Mouse (Mus musculus): ENCODE measurements around the gene Fnip2.
A peak's percentile ranks its signal among the peaks of the same experiment; 100 is the strongest.
"Not testable (repeated sequence)": the region's sequence is repeated elsewhere in the genome, so short reads cannot be mapped to it uniquely, and the experiment has no call there.

The Fnip2 gene

DNA sequence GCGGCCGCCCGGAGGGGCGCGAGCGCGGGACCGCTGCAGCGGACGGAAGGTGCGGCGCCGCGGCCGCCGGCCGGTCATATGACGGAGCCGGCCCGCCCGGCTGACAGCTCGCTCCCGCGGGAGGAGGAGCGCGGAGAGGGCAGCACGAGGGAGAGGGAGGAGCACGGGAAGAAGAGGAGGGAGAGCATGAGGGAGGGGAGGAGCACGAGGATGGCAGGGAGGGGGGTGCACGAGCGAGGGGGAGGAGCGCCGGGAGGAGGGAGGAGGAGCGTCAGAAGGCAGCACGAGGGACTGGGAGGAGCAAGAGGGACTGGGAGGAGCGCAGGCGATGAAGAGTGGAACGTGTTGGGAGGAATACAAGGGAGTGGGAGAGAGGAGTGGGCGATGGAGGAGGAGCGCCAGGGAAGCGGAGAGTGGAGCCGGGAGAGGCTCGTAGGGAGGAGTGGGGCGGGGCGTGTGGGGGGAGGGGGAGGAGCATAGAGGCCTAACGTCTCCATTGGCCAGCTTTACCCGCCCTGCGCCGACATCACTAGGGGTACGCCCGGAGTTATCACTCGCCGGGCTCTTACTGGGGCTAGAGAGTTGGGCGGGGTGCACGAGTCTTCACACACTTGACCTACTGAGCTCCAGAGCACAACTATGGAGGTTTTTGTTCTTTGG is at the start of gene Fnip2:
Gene Fnip2, minus strand, starts transcription at position 94 of the 660 bp plus-strand sequence.
- peak; percentile 83 to 88 for DNase-seq (ENCODE audit: low spot score in 2 of 2)

DNA sequence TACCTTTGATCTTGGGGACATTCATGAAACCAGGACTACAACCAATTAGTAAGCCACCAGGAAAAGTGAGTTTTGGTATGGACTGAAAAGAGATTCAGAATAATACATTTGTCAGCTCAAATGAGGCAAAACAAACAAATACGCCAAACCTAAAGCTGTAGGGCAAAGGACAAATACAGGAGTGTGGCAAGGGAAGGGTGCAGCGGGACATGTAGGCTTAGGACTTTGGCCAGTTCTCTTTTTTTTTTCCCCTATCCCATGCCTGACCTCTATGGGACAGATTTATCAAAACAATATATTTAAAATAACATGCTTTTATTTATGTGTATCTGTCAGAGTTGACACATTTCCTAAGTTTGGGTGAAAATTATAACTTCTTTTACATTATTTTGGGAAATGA is 42.3 kb upstream of the Fnip2 start:
- DNase-seq (ENCODE audit: low spot score in 2 of 2): no peak

DNA sequence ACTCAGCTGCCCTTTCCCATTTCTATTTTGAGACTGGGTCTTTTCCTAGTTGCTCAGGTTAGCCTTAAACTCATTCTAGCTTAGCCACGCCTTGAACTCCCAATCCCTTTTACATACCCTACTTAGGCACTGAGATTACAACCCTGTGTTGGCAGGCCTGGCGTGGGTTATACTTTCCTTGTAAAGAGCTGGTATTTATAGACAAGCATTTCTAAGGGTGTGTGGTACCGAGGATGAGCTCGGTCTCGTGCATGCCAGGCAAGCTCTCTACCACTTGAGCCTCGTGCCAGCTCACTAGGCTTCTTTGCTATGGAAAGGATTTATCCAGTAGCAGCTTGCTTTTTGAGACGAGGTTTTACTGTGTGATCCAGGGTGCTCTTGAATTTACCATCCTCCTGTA is 27.9 kb upstream of the Fnip2 start:
- DNase-seq (ENCODE audit: low spot score in 2 of 2): no peak

DNA sequence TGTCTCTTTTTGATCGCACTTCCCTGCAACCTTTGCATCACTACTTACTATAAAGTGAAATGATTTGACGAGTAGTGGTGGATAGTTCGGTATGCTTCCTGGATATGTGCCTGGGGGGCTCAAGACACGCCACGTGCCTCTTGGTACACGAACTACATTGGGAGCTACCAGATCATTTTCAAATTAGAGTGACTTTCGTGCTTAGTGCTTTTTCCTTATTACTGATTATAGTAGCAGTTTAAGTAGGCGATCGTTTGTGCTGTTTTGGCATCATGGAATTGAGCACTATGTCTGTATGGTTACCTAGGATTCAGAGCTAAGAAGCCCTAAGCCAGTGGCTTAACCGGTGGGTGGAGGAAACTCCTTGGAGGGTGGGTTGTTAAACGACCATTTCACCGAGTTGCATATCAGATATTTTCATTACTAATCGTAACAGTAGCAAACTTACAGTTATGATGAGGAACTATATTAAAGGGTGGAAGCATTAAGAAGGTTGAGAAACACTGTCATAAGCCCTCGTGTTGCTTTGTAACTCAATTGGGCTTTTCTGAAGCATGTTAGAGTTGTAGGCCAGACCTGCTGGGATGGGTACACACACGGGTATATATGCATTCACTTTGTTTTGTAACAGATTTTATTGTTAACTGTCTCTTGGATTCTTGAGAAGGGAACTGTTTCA is 24.3 kb upstream of the Fnip2 start:
- DNase-seq (ENCODE audit: low spot score in 2 of 2): no peak

DNA sequence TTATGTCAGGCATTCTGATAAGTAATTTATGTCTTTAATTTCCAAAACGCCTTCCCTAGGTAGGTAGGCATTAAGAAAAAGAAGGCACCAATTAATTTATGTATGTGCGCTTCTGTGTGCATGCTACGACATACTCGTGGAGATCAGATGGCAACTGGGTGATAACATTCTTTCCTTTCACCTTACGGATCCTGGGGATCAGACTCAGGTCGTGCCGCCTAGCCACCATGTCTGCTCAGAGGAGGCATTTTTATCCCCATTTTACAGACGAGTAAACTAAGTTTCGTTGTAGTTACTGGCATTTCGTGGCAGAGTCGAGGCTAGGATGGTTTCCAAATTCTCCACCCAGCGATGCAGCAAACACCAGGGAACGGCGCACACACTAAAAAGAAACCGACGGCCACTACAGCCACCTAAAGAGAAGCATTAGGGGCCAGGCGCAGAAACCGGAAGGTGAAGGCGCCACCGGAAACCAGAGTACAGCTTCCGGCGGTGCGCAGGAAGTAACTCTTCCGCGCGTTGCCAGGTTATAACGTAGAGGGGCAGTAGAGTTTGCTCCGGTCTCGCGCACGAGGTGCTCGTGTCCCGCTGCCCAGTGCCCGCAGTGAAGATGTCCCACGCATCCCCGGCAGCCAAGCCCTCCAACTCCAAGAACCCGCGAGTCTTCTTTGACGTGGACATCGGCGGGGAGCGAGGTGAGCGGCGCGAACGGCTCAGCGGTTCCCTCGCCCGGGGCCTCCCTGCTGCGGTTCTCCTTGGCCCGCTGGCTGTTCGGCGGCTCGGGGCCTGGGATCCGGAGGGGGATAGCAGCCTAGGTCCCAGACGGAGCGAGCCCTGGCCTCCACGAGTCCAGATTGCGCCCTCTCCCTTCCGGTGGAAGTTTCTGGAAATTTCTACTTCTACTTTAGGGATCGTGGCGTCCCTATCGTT is 23.5 kb upstream of the Fnip2 start, which contains the start of gene Ppid:
Gene Ppid, plus strand, starts transcription at position 480 of the 930 bp plus-strand sequence.
- DNase-seq (ENCODE audit: low spot score in 2 of 2): peak; percentile 53 to 75

DNA sequence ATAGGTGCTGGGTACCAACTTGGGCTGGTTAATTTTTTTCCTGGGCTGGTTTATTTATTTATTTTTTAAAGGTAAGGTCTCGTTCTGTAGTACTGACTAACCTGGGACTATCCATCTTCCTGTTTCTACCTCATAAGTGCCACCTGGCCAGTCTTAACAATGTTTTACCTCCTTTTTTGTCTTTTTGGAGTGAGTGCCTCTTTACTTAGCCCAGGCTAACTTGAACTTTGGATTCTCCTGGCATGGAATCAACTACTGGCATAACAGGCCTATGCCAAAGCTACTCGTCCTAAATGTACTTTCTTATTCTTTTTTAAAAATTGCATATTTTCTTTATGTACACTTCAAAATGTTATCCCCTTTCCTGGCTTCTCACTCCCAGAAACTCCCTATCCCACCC is 22.1 kb upstream of the Fnip2 start:
- no peak for DNase-seq (ENCODE audit: low spot score in 2 of 2)

DNA sequence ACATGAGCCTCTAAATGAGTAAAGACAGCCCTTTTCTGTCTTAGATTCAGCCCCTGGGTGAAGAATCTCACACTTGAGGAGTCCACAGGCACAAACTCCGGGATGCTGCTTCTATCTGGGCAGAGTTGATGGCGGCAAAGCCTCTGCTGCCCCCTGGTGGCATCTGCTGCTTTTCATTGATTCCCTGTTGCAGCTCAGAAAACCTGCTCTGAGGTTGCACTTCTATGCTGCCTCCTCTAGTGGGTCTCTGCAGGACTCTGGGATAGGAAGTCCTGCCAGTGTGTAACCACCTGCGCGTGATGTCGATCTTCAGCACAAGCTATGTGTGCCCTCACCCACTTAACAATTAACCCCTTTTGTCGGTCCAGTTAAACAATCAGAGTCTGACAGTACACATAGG is 19.2 kb upstream of the Fnip2 start:
- DNase-seq (ENCODE audit: low spot score in 2 of 2): peak; percentile 86 to 88

DNA sequence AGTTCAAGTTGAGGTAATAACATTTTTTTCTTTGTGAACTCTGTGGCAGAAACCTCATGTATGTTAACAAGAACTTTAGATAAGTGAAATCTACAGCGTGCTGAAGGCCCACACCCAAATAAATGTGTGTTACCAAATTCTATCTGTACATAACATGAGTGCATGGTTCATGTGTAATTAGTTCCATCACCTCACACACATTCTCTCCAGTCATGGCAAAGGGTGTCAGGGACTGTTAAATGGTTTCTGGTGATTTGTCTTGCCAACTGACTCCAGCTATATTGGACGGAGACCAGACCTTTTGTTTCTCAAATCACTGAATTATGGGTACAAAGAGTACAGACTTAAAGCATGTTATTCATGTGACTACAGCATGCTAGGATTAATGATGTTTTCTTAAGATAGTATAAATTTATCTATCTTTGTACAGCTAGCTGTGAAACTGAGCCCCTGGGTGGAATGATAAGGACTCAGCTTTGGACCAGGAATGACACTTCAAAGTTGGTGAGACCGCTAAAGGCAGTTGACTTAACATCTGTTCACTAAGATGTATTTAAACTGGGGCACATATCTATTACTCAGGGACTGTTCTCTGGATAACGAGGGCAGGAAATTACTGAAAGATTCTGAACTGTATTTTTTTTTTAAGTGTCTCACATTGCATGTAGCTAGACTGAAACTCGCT is 12.4 kb upstream of the Fnip2 start:
- DNase-seq (ENCODE audit: low spot score in 2 of 2): no peak

DNA sequence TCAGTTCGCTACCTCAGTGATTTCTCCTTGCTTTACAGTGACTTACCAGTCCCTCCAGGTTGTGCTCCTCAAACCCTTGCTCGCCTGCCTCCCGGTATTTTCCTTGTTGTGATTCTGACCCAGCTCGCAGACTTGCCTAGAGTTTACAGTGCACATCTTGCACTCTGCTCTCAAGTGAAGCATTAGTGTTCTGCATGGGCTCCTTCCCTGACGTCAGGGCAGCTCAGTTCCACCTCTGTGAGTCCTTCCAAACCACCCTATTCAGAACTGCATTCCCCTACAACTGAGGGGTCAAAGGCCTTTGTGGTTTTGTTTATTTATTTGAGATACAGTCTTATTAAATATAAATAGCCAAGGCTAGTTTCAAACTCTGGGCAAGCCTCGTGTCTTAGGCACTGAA is 10.6 kb upstream of the Fnip2 start:
- no peak for DNase-seq (ENCODE audit: low spot score in 2 of 2)

DNA sequence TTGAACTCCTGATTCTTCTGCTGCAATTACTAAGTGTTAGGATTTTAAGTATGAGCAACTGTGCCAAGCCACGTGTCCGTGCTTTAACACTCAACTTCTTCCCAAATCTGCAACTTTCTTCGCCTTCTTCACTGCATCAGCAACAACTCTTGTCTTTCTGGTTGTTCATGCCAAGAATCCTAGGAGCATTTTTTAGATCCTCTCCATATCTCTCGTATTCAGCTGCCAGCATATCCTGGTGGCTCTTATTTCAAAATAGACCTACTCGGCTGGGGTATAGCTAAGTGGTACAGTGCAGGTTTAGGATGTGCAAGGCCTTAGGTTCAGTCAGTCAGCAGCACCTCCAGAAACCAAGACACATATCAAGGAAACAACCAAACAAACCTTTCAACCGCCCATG is 10.0 kb upstream of the Fnip2 start:
- no peak for DNase-seq (ENCODE audit: low spot score in 2 of 2)

DNA sequence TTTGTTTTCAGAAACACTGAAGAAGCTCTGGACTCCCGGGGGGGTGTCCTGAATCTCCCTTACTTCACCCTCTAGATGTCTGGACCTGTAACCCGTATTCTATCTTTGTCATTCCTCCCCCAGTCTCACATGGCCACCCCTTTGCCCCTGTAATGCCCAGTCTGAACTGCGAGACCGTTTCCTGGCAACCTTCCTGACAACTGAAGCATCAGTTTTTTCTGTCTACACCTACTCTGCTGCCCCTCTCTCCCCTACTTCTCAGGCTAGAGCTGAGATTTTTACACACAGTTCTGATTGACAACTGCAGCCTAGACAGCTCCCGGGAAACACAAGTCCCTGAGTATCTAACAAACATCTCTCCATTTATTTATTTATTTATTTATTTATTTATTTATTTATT is 9.3 kb upstream of the Fnip2 start:
- DNase-seq (ENCODE audit: low spot score in 2 of 2): no peak

DNA sequence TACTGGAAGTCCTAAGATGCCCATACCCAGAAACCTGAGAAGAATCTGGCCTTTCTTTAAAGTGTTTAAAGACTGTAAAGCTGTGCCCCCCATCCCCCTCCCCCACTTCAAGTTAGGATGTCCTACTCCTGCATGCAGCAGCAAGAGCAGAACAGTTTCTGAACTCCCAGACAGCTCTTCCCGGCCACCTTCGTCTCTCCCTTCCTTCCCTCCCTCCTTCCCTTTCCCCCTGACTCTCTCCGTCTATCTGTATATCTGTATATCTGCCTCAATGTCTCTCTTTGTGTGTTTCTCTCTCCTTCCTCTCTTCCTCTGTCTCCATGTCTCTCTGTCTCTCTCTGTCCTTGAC is 8.8 kb upstream of the Fnip2 start:
- DNase-seq (ENCODE audit: low spot score in 2 of 2): no peak

DNA sequence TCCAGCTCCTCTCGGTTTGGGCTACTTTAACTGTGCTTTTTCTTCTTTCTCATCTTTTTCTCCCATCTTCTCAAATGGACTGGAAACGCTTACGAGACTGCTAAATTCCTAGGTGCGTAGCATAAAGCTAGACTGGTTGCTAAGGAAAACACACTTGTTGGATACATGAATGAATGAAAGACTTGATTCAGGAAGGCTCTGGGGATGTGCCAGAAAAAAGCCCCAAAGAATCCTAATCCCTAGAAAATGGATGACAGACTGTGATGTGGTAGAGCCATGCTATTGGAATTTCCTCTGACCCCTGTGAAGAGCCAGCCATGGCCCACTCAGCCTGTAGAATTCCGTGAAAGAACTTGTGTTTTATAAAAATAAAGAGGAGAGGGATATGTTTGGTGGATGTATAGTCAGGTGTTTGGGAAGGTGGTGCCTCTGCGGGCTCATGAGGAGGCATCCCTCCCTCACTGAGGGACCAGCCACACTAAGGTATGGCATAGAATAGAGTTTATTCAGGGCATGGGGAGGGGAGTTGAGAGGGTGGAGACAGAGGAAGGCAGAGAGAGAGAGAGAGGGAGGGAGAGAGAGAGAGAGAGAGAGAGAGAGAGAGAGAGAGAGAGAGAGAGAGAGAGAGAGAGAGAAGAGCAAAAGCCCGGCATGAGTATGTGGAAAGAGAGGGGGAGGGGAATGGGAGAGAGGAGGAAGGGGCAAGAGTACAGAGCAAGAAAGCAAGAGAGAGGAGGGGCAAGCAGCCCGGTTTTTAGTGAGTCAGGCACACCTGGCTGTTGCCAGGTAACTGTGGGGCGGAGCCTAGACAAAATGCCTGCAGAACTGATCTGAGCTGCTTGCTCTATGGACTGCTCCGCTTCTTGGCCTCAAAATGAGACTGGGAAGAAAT is 8.2 kb upstream of the Fnip2 start:
- no peak for DNase-seq (ENCODE audit: low spot score in 2 of 2)

DNA sequence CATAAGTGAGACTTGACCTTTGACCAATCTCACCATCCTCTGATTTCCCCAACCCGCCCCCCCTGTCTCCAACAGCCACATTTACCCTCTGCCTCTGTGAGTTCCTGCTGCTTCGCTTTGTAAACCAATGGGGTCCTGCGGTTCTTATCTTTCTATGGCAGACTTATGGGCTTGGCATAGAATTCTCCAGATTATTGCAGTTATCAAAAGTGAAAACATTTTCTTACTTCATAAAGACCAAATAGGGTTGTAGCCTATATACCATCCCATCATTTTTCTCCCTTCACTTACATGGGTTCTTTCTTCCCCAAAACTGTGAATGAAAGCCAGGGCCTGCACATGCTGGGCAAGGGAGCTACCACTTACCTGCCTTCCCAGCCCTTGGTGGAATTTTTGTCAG is 6.7 kb upstream of the Fnip2 start:
- no peak for DNase-seq (ENCODE audit: low spot score in 2 of 2)

DNA sequence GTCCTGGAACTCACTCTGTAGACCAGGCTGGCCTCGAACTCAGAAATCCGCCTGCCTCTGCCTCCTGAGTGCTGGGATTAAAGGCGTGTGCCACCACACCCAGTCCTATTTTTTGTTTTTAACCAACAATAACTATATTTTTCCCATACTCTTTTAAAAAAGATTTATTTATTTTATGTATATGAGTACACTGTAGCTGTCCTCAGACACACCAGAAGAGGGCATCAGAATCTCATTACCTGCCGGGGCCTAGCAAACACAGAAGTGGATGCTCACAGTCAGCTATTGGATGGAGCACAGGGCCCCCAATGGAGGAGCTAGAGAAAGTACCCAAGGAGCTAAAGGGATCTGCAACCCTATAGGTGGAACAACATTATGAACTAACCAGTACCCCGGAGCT is 5.8 kb upstream of the Fnip2 start:
- DNase-seq (ENCODE audit: low spot score in 2 of 2): not testable (repeated sequence)

DNA sequence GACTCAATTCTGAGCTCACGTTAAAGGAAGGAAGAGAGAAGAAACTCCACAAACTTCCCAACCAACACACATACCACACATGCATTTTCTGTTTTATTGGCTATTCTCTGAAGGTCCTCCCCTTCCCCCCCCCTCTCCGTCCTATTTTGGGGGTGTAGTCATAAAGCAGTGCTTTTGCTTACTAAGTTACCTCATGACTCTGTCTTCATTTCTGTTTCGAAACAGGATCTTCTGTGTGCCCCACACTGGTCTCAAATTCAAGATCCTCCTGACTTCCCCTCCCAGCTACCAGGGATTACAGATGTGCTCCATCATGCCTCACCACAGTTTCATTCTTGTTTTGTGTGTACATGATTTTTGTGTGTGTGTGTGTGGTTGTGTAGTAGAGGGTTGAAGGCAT is 4.8 kb upstream of the Fnip2 start:
- no peak for DNase-seq (ENCODE audit: low spot score in 2 of 2)

DNA sequence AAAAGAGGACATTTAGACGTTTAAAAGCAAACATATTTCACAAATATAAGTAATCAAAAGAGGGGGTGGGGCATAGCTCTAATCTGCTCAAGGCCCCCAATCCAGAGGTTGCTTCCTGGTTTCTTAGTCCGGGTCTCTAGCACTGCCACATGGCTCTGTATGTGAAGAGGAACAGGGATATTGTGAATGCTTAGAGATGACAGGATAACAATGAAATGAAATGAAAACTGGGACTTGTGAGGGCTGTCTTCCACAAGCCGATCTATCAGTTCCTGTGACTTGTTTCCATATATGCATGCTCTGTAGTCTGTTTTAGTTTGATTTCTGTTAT is 1.7 kb upstream of the Fnip2 start:
- DNase-seq (ENCODE audit: low spot score in 2 of 2): no peak

DNA sequence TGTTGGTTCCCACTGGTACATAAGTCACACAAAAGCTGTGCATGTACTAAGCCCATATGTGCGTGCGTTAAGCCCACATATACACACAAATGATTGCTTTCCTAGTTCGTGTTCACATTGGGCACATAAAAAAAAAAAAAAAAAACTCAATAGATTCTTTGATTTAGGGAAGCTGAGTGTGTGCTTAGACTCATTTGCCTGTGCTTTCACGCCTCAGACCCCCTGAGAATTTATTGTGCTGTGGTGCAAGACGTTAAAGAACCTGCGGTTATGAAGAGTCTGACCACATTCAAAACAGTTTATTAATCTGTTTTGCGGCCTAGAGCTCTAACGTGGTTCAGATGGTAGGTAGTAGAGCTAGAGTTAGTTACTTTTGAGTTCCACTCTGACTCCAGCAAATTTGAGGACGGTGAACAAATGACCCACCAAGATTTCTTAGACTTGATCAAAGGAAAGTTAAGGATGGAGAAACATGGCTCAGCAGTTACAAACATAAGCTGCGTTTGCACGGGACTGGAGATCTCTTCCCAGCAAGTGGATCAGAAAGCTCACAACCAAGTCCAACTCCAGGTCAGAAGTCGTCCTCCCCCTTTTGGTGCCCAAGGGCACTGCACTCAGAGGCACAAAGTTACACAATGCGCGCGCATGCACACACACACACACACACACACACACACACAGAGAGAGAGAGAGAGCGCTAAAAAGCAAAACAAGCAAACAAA is 1.2 kb upstream of the Fnip2 start:
- no peak for DNase-seq (ENCODE audit: low spot score in 2 of 2)

DNA sequence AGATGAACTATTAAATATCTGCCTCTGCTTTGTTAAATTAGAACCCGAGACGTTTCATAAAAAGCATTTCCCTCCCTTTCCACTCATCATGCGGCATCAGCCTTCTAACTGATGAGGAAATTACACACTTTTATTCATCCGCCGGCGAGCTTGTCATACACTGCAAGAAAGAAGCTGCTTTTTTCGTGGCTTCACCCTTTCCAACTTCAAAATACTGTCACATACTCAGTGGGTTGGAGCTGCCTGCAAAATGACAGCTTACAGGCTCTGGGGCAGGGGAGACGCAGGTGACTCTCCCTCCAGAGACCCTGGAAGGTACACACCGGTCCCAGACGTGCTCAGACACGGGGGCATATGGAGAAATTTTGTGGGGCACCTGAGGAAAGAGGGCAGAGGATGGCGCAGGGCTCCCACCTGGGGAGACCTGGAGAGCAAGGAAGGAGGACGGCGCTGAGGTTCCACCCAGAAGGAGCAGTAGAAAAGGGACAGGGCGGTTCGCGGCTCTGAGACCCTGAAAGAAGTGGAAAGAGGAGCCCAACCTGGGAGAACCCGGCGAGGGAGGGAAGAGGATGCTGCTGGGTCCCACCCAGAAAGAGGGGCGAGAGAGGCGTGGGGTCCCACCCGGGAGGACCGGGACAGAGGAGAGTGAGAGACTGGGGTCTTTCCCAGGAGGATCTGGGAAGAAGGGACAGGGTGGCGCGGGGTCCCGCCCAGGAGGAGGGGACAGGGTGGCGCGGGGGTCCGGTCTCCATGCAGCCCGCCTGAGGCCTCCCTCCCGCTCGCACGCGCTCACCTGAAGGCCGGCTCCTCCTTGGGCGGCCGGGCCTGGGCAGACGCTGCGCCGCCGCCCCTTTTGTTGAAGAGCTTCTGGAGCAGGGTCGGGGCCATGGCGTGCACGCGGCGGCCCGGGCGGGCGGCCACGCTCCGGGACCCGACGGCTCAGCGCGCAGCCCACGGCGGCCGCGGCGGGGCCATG is 592 bp downstream of the Fnip2 start:
- DNase-seq (ENCODE audit: low spot score in 2 of 2): no peak
